Mouse (Mus musculus) bone marrow, adult 2 months (tissue): ENCODE measurements at regions not wholly inside any gene's neighbourhood (a gene's known extent, or its start where the extent isn't known, plus 50 kb on each side); places are given as distances from the start of the nearest gene placed in this dataset.

ENCODE experiments used
- CTCF ChIP-seq: fragments of 200-500 bp; IDR thresholded peaks from 2 replicates; pipeline ENCODE4 v1.5.1; 2011; ENCODE audit warnings: low read length, control low read depth; ENCODE audit not compliant: control insufficient read depth, insufficient read depth
- POLR2A ChIP-seq: fragments of 200-500 bp; IDR thresholded peaks from 2 replicates; pipeline ENCODE4 v1.6.1; 2011; ENCODE audit warnings: low read depth, mild to moderate bottlenecking, control low read depth, low read length, borderline replicate concordance; ENCODE audit not compliant: control insufficient read depth

DNA sequence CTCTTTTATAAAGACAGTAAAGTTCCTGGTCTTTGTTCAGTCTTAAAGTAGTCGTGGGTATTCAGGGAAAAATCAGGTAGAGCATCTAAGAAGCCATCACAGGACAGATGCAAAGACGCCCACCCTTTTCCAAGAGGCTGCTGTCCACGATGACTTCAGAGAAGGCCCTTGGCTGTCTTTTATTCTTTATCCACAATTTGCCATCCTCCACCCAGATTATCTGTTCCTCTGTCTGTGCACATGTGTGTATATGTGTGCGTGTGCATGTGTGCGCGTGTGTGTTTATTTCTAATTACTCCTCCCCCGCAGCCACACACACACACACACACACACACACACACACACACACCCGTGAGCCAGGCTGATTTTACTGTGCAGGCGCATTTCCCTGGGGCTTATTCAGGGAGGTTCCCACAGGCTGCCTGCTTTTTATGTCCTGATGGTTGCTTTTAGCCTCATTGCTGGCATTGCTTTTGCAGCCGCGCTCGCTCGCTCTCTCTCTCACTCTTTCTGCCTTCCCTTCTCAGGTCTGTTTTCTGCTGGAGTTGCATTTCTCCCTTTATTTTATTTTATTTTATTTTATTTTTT lies 381.6 kb upstream of the Zfp703 start:
- TF ChIP-seq POLR2A: no peak
- TF ChIP-seq CTCF: no peak
